Mouse (Mus musculus): ENCODE results near the gene Icmt. TPM values are rescaled to one million over a fixed set of nuclear protein-coding genes. Genes with fewer than 3 reads are reported as not detected.
A peak's percentile ranks its signal among the peaks of the same experiment; 100 is the strongest.

The Icmt gene
- polyA plus RNA-seq, 1 experiment = 20.7 TPM

- Histone ChIP-seq H3K4me3 (replicated peaks) (no peak overlapping the region), H3K9me3 (no peaks in the 10 kb centered on the region; the same call in 1 of the 2 replicates), H3K36me3 (replicated peaks; ENCODE audit: low read length) (no peaks in the 10 kb centered on the region), H3K27me3 (replicated peaks) (peaks cover 93% of the 10 kb centered on the region), H3K4me1 (peaks cover 39% of the 10 kb centered on the region)
- no peak for TF ChIP-seq GATA1 (IDR thresholded peaks at IDR 0.05; ENCODE audit: borderline replicate concordance, low read length)
- no peak for TF ChIP-seq FLI1 (IDR thresholded peaks at IDR 0.05; ENCODE audit: low read length)
Measured at GRCm38 (mm10) chr4:152285505-152285904, 11.5 kb upstream of the Icmt start.

DNA sequence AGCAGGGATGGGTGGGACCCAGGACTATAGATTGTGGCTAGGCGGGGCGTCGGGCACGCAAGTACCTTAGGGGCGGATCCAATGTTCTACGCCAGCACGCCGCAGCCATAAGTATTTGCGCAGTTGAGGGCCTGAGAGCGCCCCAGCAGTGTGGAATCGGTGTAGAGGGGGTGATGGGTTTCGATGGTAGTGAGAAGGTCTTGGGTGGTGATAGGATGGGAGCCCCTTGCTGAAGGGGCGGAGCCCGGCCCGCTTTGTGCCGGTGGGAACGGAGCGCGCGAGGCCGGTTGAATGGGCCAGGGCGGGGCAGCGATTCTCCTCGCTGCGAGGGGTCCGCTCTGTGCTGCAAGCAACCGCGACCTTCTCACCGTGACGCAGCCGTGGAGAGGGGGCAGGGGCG is 10.8 kb upstream of the Icmt start:
- Histone ChIP-seq H3K4me3 (replicated peaks) (no peak overlapping the region), H3K36me3 (replicated peaks; ENCODE audit: low read length) (no peaks in the 10 kb centered on the region), H3K4me1 (peaks cover 41% of the 10 kb centered on the region), H3K27me3 (replicated peaks) (peaks cover 93% of the 10 kb centered on the region), H3K9me3 (no peaks in the 10 kb centered on the region; the same call in 1 of the 2 replicates)
- no peak for TF ChIP-seq FLI1 (IDR thresholded peaks at IDR 0.05; ENCODE audit: low read length)
- no peak for TF ChIP-seq GATA1 (IDR thresholded peaks at IDR 0.05; ENCODE audit: borderline replicate concordance, low read length)

DNA sequence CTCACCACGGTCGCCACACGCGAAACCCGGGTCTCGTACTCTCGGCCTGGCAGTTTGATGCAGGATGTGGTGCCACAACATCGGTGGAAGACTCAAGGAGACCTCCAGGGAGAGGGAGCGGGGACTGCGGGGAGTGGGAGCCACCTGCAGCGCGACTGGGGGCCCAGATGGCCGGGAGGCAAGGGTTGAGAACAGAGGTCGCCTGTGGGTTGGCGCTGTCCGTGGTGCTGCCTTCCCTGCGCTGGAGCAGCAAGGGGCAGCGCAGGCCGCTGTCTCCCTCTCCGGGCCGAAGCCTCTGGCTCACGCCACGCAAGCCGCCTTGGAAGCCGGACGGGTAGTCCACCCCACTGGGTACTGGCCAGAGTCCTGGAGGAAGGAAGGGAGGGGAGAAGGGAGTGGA is 10.1 kb upstream of the Icmt start:
- Histone ChIP-seq H3K4me3 (replicated peaks) (peak overlapping the region; percentile 1), H3K9me3 (no peaks in the 10 kb centered on the region; the same call in 1 of the 2 replicates), H3K4me1 (peaks cover 41% of the 10 kb centered on the region), H3K36me3 (replicated peaks; ENCODE audit: low read length) (no peaks in the 10 kb centered on the region), H3K27me3 (replicated peaks) (peaks cover 93% of the 10 kb centered on the region)
- TF ChIP-seq FLI1 (IDR thresholded peaks at IDR 0.05; ENCODE audit: low read length) (no peak), GATA1 (IDR thresholded peaks at IDR 0.05; ENCODE audit: borderline replicate concordance, low read length) (no peak)

- Histone ChIP-seq H3K4me3 (replicated peaks) (peak overlapping the region; percentile 30), H3K9me3 (no peaks in the 10 kb centered on the region; the same call in 1 of the 2 replicates), H3K4me1 (peaks cover 37% of the 10 kb centered on the region), H3K27me3 (replicated peaks) (peaks cover 93% of the 10 kb centered on the region), H3K36me3 (replicated peaks; ENCODE audit: low read length) (no peaks in the 10 kb centered on the region)
- TF ChIP-seq FLI1 (IDR thresholded peaks at IDR 0.05; ENCODE audit: low read length) = no peak
- TF ChIP-seq GATA1 (IDR thresholded peaks at IDR 0.05; ENCODE audit: borderline replicate concordance, low read length) = no peak
Measured at GRCm38 (mm10) chr4:152287317-152288120, 9.5 kb upstream of the Icmt start.

GRCm38 (mm10) chr4:152288398-152288945 is 8.6 kb upstream of the Icmt start:
- Histone ChIP-seq H3K9me3 (no peaks in the 10 kb centered on the region; the same call in 1 of the 2 replicates), H3K4me3 (replicated peaks) (no peak overlapping the region), H3K4me1 (peaks cover 35% of the 10 kb centered on the region), H3K27me3 (replicated peaks) (peaks cover 92% of the 10 kb centered on the region), H3K36me3 (replicated peaks; ENCODE audit: low read length) (no peaks in the 10 kb centered on the region)
- TF ChIP-seq GATA1 (IDR thresholded peaks at IDR 0.05; ENCODE audit: borderline replicate concordance, low read length) (no peak), FLI1 (IDR thresholded peaks at IDR 0.05; ENCODE audit: low read length) (no peak)

GRCm38 (mm10) chr4:152290385-152290784 is 6.6 kb upstream of the Icmt start:
- Histone ChIP-seq H3K4me3 (replicated peaks) (no peak overlapping the region), H3K27me3 (replicated peaks) (peaks cover 76% of the 10 kb centered on the region), H3K4me1 (peaks cover 51% of the 10 kb centered on the region), H3K36me3 (replicated peaks; ENCODE audit: low read length) (no peaks in the 10 kb centered on the region), H3K9me3 (no peaks in the 10 kb centered on the region; the same call in 1 of the 2 replicates)
- TF ChIP-seq GATA1 (IDR thresholded peaks at IDR 0.05; ENCODE audit: borderline replicate concordance, low read length) (no peak), FLI1 (IDR thresholded peaks at IDR 0.05; ENCODE audit: low read length) (no peak)

GRCm38 (mm10) chr4:152290991-152291390 is 6.0 kb upstream of the Icmt start:
- no peak for TF ChIP-seq FLI1 (IDR thresholded peaks at IDR 0.05; ENCODE audit: low read length)
- no peak for TF ChIP-seq GATA1 (IDR thresholded peaks at IDR 0.05; ENCODE audit: borderline replicate concordance, low read length)
- Histone ChIP-seq H3K4me3 (replicated peaks) (no peak overlapping the region), H3K9me3 (no peaks in the 10 kb centered on the region; the same call in 1 of the 2 replicates), H3K4me1 (peaks cover 55% of the 10 kb centered on the region), H3K36me3 (replicated peaks; ENCODE audit: low read length) (no peaks in the 10 kb centered on the region), H3K27me3 (replicated peaks) (peaks cover 70% of the 10 kb centered on the region)

- Histone ChIP-seq H3K4me1 (peaks cover 54% of the 10 kb centered on the region), H3K4me3 (replicated peaks) (no peak within 1 kb of the TSS), H3K27me3 (replicated peaks) (peaks cover 64% of the 10 kb centered on the region), H3K36me3 (replicated peaks; ENCODE audit: low read length) (no peaks in the 10 kb centered on the region), H3K9me3 (no peaks in the 10 kb centered on the region; the same call in 1 of the 2 replicates)
- no peak for TF ChIP-seq GATA1 (IDR thresholded peaks at IDR 0.05; ENCODE audit: borderline replicate concordance, low read length)
- no peak for TF ChIP-seq FLI1 (IDR thresholded peaks at IDR 0.05; ENCODE audit: low read length)
Measured at GRCm38 (mm10) chr4:152291562-152291961, 5.5 kb upstream of the Icmt start, which contains the start of gene Hes3. Hes3 (minus strand) TSS chr4:152291662.

DNA sequence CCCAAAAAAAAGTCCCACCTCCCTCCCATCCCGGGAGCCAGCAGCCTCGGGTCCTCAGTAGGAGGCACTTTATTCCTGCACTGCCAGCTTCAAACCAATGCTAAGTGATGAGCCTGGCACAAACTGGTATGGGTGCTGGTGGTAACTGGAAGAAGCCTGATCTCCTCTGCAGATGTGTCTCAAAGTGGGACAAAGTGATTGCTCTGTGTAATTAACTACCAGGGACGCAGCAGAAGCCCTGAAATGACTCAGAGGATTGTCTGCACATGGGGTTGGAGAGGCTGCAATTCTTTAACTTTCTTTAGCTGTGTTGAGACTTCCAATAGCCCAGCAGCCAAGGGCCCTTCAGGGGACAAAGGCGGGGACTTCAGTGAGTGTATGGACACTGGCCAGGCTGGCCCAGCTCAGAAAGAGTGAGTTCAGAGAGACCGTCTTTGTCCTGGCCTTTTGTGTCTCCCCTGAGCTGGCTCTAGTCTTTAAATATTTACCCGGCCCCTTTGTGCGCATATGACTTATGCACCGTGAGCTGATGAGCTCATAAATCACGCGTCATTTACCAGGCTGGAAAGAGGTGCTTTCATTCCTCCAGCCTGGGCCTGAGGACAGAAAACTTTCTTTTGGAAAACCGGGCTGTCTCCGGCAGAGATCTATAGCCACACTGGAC is 4.8 kb upstream of the Icmt start:
- no peaks in the 10 kb centered on the region for H3K36me3 ChIP-seq (replicated peaks; ENCODE audit: low read length)
- no peaks in the 10 kb centered on the region; the same call in 1 of the 2 replicates for H3K9me3 ChIP-seq
- no peak for TF ChIP-seq FLI1 (IDR thresholded peaks at IDR 0.05; ENCODE audit: low read length)
- TF ChIP-seq GATA1 (IDR thresholded peaks at IDR 0.05; ENCODE audit: borderline replicate concordance, low read length) = no peak
- H3K27me3 ChIP-seq (replicated peaks) = peaks cover 58% of the 10 kb centered on the region
- H3K4me1 ChIP-seq = peaks cover 48% of the 10 kb centered on the region
- no peak overlapping the region for H3K4me3 ChIP-seq (replicated peaks)

Measured in megakaryocyte, embryonic 14.5 days (primary cell).